Comparison of ENCODE assay signal across 14 mouse cellular contexts in the genomic region with DNA sequence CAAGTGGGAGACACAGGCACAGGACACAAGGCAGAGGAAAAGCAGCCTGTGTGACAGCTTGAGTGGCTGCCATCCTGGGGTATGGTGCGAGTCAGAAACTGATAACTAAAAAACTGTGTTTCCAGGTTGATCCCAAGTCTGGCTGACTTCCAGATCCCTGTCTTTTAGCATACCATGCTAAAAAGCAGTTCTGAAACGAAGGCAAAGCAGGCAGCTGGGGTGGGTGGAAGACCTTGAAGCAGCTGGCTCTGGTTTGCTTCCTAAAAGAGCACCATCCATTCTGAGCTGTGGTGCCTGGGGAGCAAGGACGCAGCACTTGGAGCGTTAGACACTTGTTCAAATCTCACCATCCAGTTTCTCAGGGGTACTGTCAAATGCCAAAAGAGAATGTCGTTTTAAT.
DNase-seq lines count a peak whose midpoint lies in the region; ATAC-seq and TF ChIP-seq lines count a peak whose summit lies in the region.
"Had no signal": no experiment of that assay in that cellular context is flagged by ENCODE, and none has a peak within 500 bp of the region (broad histone marks: within the 10 kb centered on the region; RNA-seq: fewer than 3 reads in every experiment).

No protein-coding gene starts in this region.

- no peak overlapping the region for H3K4me3 ChIP-seq in forebrain, embryonic 14.5 days (ENCODE audit: low read depth, low read length)
- no peak overlapping the region for H3K4me3 ChIP-seq in forebrain, embryonic 12.5 days (replicated peaks)
- H3K4me3 ChIP-seq in left cerebral cortex, adult 2 months, result no peak overlapping the region
- H3K4me3 ChIP-seq in forebrain, embryonic 16.5 days (replicated peaks; ENCODE audit: low read length), result no peak overlapping the region
- H3K4me3 ChIP-seq: midbrain, embryonic 15.5 days; stomach, embryonic 15.5 days had no signal

- no peaks in the 10 kb centered on the region for H3K4me1 ChIP-seq in forebrain, embryonic 14.5 days (ENCODE audit: control insufficient read depth, insufficient read depth, low read length)
- no peaks in the 10 kb centered on the region for H3K4me1 ChIP-seq in forebrain, embryonic 12.5 days
- peaks cover 5% of the 10 kb centered on the region; the same call in 1 of the 2 replicates for H3K4me1 ChIP-seq in forebrain, embryonic 16.5 days (replicated peaks; ENCODE audit: control insufficient read depth, insufficient read depth, low read length)
- H3K4me1 ChIP-seq: midbrain, embryonic 15.5 days; stomach, embryonic 15.5 days had no signal

- peak; percentile 71 for DNase-seq in forebrain, embryonic 14.5 days (ENCODE audit: low spot score)
- peak; percentile 21 to 52 for DNase-seq in left cerebral cortex, postnatal 25 days (ENCODE audit: low spot score in 2 of 2)
- DNase-seq in left cerebral cortex, adult 2 months (ENCODE audit: extremely low spot score in 1 of 2, low spot score in 2 of 2), result no peak
- DNase-seq in right cerebral cortex, postnatal 10 days (ENCODE audit: low spot score in 2 of 2), result peak; percentile 39 to 58
- DNase-seq: heart, adult 18-20 months; thymus, postnatal 36 days had no signal

- H3K36me3 ChIP-seq in forebrain, embryonic 14.5 days (ENCODE audit: control insufficient read depth, insufficient read depth, low read length), result no peaks in the 10 kb centered on the region
- no peaks in the 10 kb centered on the region for H3K36me3 ChIP-seq in forebrain, embryonic 12.5 days (replicated peaks)
- no peaks in the 10 kb centered on the region for H3K36me3 ChIP-seq in forebrain, embryonic 16.5 days (ENCODE audit: control insufficient read depth, insufficient read depth)
- H3K36me3 ChIP-seq: midbrain, embryonic 15.5 days; stomach, embryonic 15.5 days had no signal

- no peak overlapping the region for H3K27ac ChIP-seq in forebrain, embryonic 14.5 days (ENCODE audit: low read depth, low read length)
- H3K27ac ChIP-seq in forebrain, embryonic 12.5 days, result no peak overlapping the region
- no peak overlapping the region for H3K27ac ChIP-seq in left cerebral cortex, adult 2 months
- H3K27ac ChIP-seq in forebrain, embryonic 16.5 days (ENCODE audit: low read length), result no peak overlapping the region
- H3K27ac ChIP-seq: kidney, postnatal 0 days; liver, embryonic 14.5 days; macrophage; midbrain, embryonic 15.5 days; stomach, embryonic 15.5 days had no signal

- ATAC-seq in forebrain, embryonic 14.5 days, result peak; percentile 71; the same call in 1 of the 2 replicates
- no peak for ATAC-seq in forebrain, embryonic 12.5 days (ENCODE audit: low FRiP score)
- ATAC-seq in forebrain, embryonic 16.5 days, result peak; percentile 45; the same call in 1 of the 2 replicates
- ATAC-seq in activated CD4-positive, CD25-positive, alpha-beta regulatory T cell, adult 4 months, result no peak
- ATAC-seq: midbrain, embryonic 15.5 days had no signal

- intact Hi-C loops in left cerebral cortex, postnatal 25 days (cut with DNase I), result no loop called here
- intact Hi-C loops in left cerebral cortex, adult 2 months (cut with DNase I), result no loop called here

- no peak overlapping the region for H3K4me2 ChIP-seq in forebrain, embryonic 14.5 days (ENCODE audit: low read length)
- H3K4me2 ChIP-seq in forebrain, embryonic 12.5 days, result no peak overlapping the region
- H3K4me2 ChIP-seq in forebrain, embryonic 16.5 days (ENCODE audit: low read length), result no peak overlapping the region
- H3K4me2 ChIP-seq: midbrain, embryonic 15.5 days; stomach, embryonic 15.5 days had no signal

- H3K9me3 ChIP-seq in forebrain, embryonic 14.5 days (replicated peaks; ENCODE audit: control insufficient read depth, low read length), result no peaks in the 10 kb centered on the region
- H3K9me3 ChIP-seq in forebrain, embryonic 12.5 days, result no peaks in the 10 kb centered on the region
- H3K9me3 ChIP-seq in forebrain, embryonic 16.5 days (ENCODE audit: control insufficient read depth, low read length), result no peaks in the 10 kb centered on the region
- H3K9me3 ChIP-seq: midbrain, embryonic 15.5 days; stomach, embryonic 15.5 days had no signal

- no peaks in the 10 kb centered on the region for H3K27me3 ChIP-seq in forebrain, embryonic 14.5 days (replicated peaks; ENCODE audit: control insufficient read depth, insufficient read depth, low read length)
- H3K27me3 ChIP-seq in forebrain, embryonic 12.5 days, result peaks cover 5% of the 10 kb centered on the region; the same call in 1 of the 2 replicates
- H3K27me3 ChIP-seq in forebrain, embryonic 16.5 days (replicated peaks; ENCODE audit: control insufficient read depth, insufficient read depth, low read length), result no peaks in the 10 kb centered on the region
- H3K27me3 ChIP-seq: midbrain, embryonic 15.5 days; stomach, embryonic 15.5 days had no signal

- no peak for TF ChIP-seq CTCF in left cerebral cortex, adult 2 months (IDR thresholded peaks at IDR 0.05)

- no peak overlapping the region for H3K9ac ChIP-seq in forebrain, embryonic 14.5 days (ENCODE audit: low read length)
- H3K9ac ChIP-seq in forebrain, embryonic 12.5 days, result no peak overlapping the region
- no peak overlapping the region for H3K9ac ChIP-seq in forebrain, embryonic 16.5 days (replicated peaks; ENCODE audit: low read depth, low read length)
- H3K9ac ChIP-seq: liver, embryonic 14.5 days; midbrain, embryonic 15.5 days; stomach, embryonic 15.5 days had no signal

- WGBS in forebrain, embryonic 14.5 days, result 54% methylated on average over 5 of the region's 5 CpGs
- 68% methylated on average over 5 of the region's 5 CpGs for WGBS in forebrain, embryonic 12.5 days
- 39% methylated on average over 5 of the region's 5 CpGs for WGBS in forebrain, embryonic 16.5 days

Comparison
In these comparisons a context has a peak if more than half of its experiments do, and no peak if none do; other contexts are left out.
1. ATAC-seq: peak in forebrain, embryonic 14.5 days (single experiment) and forebrain, embryonic 16.5 days (single experiment); none in forebrain, embryonic 12.5 days (single experiment) and activated CD4-positive, CD25-positive, alpha-beta regulatory T cell, adult 4 months (single experiment).
2. DNase-seq: peak in forebrain, embryonic 14.5 days (single experiment), left cerebral cortex, postnatal 25 days (2 of 2) and right cerebral cortex, postnatal 10 days (2 of 2); none in left cerebral cortex, adult 2 months (0 of 2).